Mouse (Mus musculus) thymus, postnatal 14 days (tissue): ENCODE measurements at regions not wholly inside any gene's neighbourhood (a gene's known extent, or its start where the extent isn't known, plus 50 kb on each side); places are given as distances from the start of the nearest gene placed in this dataset.

Source experiments
- DNase-seq: peaks from one replicate; pipeline ENCODE4 v3.0.0; 2021

GRCm38 (mm10) chr16:13050225-13050892 is 59.1 kb upstream of the Ercc4 start:
- no peak for DNase-seq

GRCm38 (mm10) chr16:13054956-13055355 is 54.5 kb upstream of the Ercc4 start:
- DNase-seq = no peak
